Mouse (Mus musculus) megakaryocyte, embryonic 14.5 days (primary cell): ENCODE measurements around the gene Cntnap2. TPM values are rescaled to one million over a fixed set of nuclear protein-coding genes. Genes with fewer than 3 reads are reported as not detected.

Source experiments
- H3K27me3 ChIP-seq: replicated peaks from 2 replicates; pipeline ENCODE3; 2012; ENCODE audit warnings: inconsistent platforms
- H3K36me3 ChIP-seq: replicated peaks from 2 replicates; pipeline ENCODE3; 2012; ENCODE audit warnings: low read length, inconsistent platforms, mixed read lengths
- H3K4me1 ChIP-seq: 2 replicates; pipeline ENCODE4 v1.6.1; 2012; ENCODE audit warnings: inconsistent platforms
- H3K4me3 ChIP-seq: replicated peaks from 2 replicates; pipeline ENCODE3; 2012; ENCODE audit warnings: moderate library complexity, mild to moderate bottlenecking, inconsistent platforms
- H3K9me3 ChIP-seq: 2 replicates; pipeline ENCODE4 v1.6.1; 2012; ENCODE audit warnings: inconsistent platforms
- FLI1 ChIP-seq: IDR thresholded peaks from 2 replicates; pipeline ENCODE4 v1.6.1; 2012; ENCODE audit warnings: low read length, inconsistent platforms, mixed read lengths
- GATA1 ChIP-seq: IDR thresholded peaks from 3 replicates; pipeline ENCODE4 v1.6.1; 2012; ENCODE audit warnings: mixed read lengths, low read length, inconsistent platforms, borderline replicate concordance
- polyA plus RNA-seq: library from polyadenylated mRNA; stranded (reverse); fragments of >175 nt; gene quantifications from 2 replicates; pipeline ENCODE4 v1.2.3, GENCODE M21; 2012; ENCODE audit warnings: low replicate concordance; ENCODE audit not compliant: insufficient read depth

Gene Cntnap2
- polyA plus RNA-seq, 1 experiment, result 0.03 TPM

DNA sequence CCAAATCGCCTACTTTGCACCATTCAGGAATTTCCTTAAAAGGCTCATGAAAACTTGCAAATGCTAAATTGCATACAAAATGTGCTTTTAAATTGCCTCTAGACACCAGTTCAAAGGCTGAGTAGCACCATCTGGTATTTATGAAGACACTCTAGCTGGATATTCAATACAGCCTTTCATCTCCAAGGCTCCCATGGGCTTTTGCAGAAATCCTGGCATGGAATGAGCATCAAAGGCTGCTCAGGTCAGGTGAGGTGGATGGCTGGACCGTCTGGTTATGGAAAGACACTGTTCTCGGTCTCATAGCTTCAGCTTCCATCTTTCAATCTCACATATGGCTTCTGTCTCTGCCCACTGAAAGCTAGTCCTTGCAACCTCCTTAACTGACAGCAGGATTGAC lies 1515.9 kb downstream of the Cntnap2 start:
- peaks cover 3% of the 10 kb centered on the region; the same call in 1 of the 2 replicates for H3K9me3 ChIP-seq
- H3K27me3 ChIP-seq, result no peaks in the 10 kb centered on the region
- no peak overlapping the region for H3K4me3 ChIP-seq
- no peaks in the 10 kb centered on the region for H3K36me3 ChIP-seq
- no peak for TF ChIP-seq GATA1
- TF ChIP-seq FLI1, result no peak
- H3K4me1 ChIP-seq, result no peaks in the 10 kb centered on the region

GRCm38 (mm10) chr6:46612365-46612764 lies 1553.2 kb downstream of the Cntnap2 start:
- no peak overlapping the region for H3K4me3 ChIP-seq
- no peak for TF ChIP-seq GATA1
- TF ChIP-seq FLI1, result no peak
- no peaks in the 10 kb centered on the region for H3K36me3 ChIP-seq
- no peaks in the 10 kb centered on the region for H3K9me3 ChIP-seq
- H3K4me1 ChIP-seq, result no peaks in the 10 kb centered on the region
- no peaks in the 10 kb centered on the region for H3K27me3 ChIP-seq

GRCm38 (mm10) chr6:46612872-46613271 lies 1553.7 kb downstream of the Cntnap2 start:
- Histone ChIP-seq H3K36me3 (no peaks in the 10 kb centered on the region), H3K4me3 (no peak overlapping the region), H3K9me3 (no peaks in the 10 kb centered on the region), H3K4me1 (no peaks in the 10 kb centered on the region), H3K27me3 (no peaks in the 10 kb centered on the region)
- TF ChIP-seq GATA1 (no peak), FLI1 (no peak)

DNA sequence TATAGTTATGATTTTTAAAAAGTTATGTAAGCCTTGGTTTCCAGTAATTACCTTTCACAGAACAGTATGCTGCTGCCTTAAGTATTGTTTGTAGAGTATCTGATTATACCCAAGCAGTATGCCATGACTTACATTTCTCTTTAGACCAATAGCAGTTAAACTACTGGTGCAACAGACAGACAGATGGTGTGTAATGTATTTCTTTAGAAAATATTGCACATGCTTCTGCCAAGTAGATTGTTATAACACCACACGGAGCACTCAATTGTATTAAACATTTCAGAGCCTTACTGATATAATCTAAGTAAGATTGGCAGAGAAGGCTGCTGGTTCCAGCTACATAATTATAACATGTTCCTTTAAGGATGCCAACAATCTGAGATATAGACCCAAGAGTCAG lies 1609.9 kb downstream of the Cntnap2 start:
- H3K4me3 ChIP-seq, result no peak overlapping the region
- H3K27me3 ChIP-seq, result no peaks in the 10 kb centered on the region
- no peaks in the 10 kb centered on the region for H3K9me3 ChIP-seq
- H3K4me1 ChIP-seq, result no peaks in the 10 kb centered on the region
- TF ChIP-seq GATA1, result no peak
- no peak for TF ChIP-seq FLI1
- H3K36me3 ChIP-seq, result no peaks in the 10 kb centered on the region

GRCm38 (mm10) chr6:46675081-46675480 lies 1615.9 kb downstream of the Cntnap2 start:
- no peak for TF ChIP-seq FLI1
- no peak for TF ChIP-seq GATA1

GRCm38 (mm10) chr6:46675621-46676020 lies 1616.5 kb downstream of the Cntnap2 start:
- Histone ChIP-seq H3K4me3 (no peak overlapping the region), H3K27me3 (no peaks in the 10 kb centered on the region), H3K4me1 (no peaks in the 10 kb centered on the region), H3K9me3 (no peaks in the 10 kb centered on the region), H3K36me3 (no peaks in the 10 kb centered on the region)
- TF ChIP-seq GATA1, result no peak
- TF ChIP-seq FLI1, result no peak

More at GRCm38 (mm10) chr6:46675081-46675480, 1615.9 kb downstream of the Cntnap2 start:
- Histone ChIP-seq H3K4me1 (no peaks in the 10 kb centered on the region), H3K27me3 (no peaks in the 10 kb centered on the region), H3K36me3 (no peaks in the 10 kb centered on the region), H3K4me3 (no peak overlapping the region), H3K9me3 (no peaks in the 10 kb centered on the region)

- H3K36me3 ChIP-seq, result no peaks in the 10 kb centered on the region
- no peaks in the 10 kb centered on the region for H3K9me3 ChIP-seq
- no peaks in the 10 kb centered on the region for H3K4me1 ChIP-seq
- no peaks in the 10 kb centered on the region for H3K27me3 ChIP-seq
- no peak overlapping the region for H3K4me3 ChIP-seq
- TF ChIP-seq GATA1 (no peak), FLI1 (no peak)
Measured at GRCm38 (mm10) chr6:46696187-46696586, 1637.0 kb downstream of the Cntnap2 start.

- H3K36me3 ChIP-seq, result no peaks in the 10 kb centered on the region
- H3K9me3 ChIP-seq, result no peaks in the 10 kb centered on the region
- TF ChIP-seq GATA1 (no peak), FLI1 (no peak)
- no peaks in the 10 kb centered on the region for H3K27me3 ChIP-seq
- H3K4me1 ChIP-seq, result no peaks in the 10 kb centered on the region
- no peak overlapping the region for H3K4me3 ChIP-seq
Measured at GRCm38 (mm10) chr6:46699343-46699742, 1640.2 kb downstream of the Cntnap2 start.

DNA sequence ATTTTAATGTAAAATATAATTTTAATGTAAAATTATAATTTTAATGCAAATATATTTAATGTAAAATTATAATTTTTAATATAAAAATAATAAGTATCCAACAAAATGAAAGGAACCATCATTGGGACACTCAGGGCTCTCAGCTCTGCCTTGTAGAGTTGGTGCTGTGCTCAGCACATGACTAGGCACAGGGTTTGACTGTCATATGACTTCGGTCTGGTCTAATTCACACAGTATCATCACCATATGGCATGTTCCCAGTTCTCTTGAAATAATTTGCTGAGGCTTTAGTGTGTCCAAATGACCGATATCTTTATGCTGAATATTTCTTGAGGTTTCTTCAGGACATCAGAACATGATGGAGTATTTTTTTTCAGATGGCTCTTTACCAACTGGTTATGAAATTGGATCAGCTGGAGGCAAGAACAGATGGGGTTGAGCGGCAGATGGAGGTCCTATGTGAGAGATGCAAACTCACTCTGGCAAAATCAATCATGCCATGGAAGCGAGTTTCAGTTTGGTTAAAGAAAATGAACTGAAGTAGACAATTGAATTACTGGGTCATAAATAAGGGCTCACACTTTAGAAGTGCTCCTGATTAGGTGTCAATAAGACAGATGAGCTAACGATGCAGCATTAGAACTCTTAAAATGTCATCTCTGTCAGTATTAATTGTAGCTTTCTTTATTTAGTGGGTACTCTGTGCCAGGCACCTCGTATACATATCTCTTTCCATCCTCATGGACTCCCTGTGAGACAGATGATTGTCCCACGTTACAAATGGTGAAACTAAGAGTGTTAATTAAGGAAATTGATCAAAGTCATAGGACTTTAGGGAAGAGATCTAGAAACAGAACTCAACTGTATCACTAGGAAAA lies 1645.4 kb downstream of the Cntnap2 start:
- no peaks in the 10 kb centered on the region for H3K36me3 ChIP-seq
- H3K9me3 ChIP-seq, result no peaks in the 10 kb centered on the region
- H3K4me3 ChIP-seq, result no peak overlapping the region
- H3K27me3 ChIP-seq, result no peaks in the 10 kb centered on the region
- H3K4me1 ChIP-seq, result no peaks in the 10 kb centered on the region
- TF ChIP-seq GATA1 (no peak), FLI1 (no peak)

GRCm38 (mm10) chr6:46705926-46706325 lies 1646.8 kb downstream of the Cntnap2 start:
- Histone ChIP-seq H3K9me3 (no peaks in the 10 kb centered on the region), H3K4me3 (no peak overlapping the region), H3K36me3 (no peaks in the 10 kb centered on the region), H3K27me3 (no peaks in the 10 kb centered on the region), H3K4me1 (no peaks in the 10 kb centered on the region)
- TF ChIP-seq FLI1 (no peak), GATA1 (no peak)
